Mouse (Mus musculus) testis, adult 2 months (tissue): ENCODE results near the gene Mrgprh. TPM values are rescaled to one million over a fixed set of nuclear protein-coding genes. Genes with fewer than 3 reads are reported as not detected.
A peak's percentile ranks its signal among the peaks of the same experiment; 100 is the strongest.

Experiments
- H3K27ac ChIP-seq: fragments of 200-500 bp; 2 replicates; pipeline ENCODE4 v1.5.1; 2012; ENCODE audit warnings: low read depth, low read length; ENCODE audit not compliant: control insufficient read depth, insufficient read depth
- H3K27me3 ChIP-seq: fragments of 200-500 bp; 2 replicates; pipeline ENCODE4 v1.6.1; 2012; ENCODE audit warnings: mild to moderate bottlenecking, low read length, moderate library complexity; ENCODE audit not compliant: control insufficient read depth, insufficient read depth
- H3K36me3 ChIP-seq: fragments of 200-500 bp; 2 replicates; pipeline ENCODE4 v1.6.1; 2012; ENCODE audit warnings: mild to moderate bottlenecking, low read length; ENCODE audit not compliant: control insufficient read depth, insufficient read depth
- H3K4me1 ChIP-seq: fragments of 200-500 bp; 2 replicates; pipeline ENCODE4 v1.6.1; 2012; ENCODE audit warnings: low read length; ENCODE audit not compliant: control insufficient read depth, insufficient read depth
- H3K4me3 ChIP-seq: fragments of 200-500 bp; 2 replicates; pipeline ENCODE4 v1.5.1; 2012; ENCODE audit warnings: low read depth, mild to moderate bottlenecking, low read length, moderate library complexity, mixed read lengths; ENCODE audit not compliant: control insufficient read depth
- CTCF ChIP-seq: fragments of 200-500 bp; IDR thresholded peaks from 2 replicates; pipeline ENCODE4 v1.5.1; 2012; ENCODE audit warnings: low read depth, mild to moderate bottlenecking, inconsistent platforms, low read length, moderate library complexity; ENCODE audit not compliant: control insufficient read depth, insufficient read depth, insufficient replicate concordance
- POLR2A ChIP-seq: fragments of 200-500 bp; IDR thresholded peaks from 2 replicates; pipeline ENCODE4 v1.6.1; 2012; ENCODE audit warnings: low read depth, mild to moderate bottlenecking, inconsistent platforms, low read length, moderate library complexity; ENCODE audit not compliant: control insufficient read depth
- polyA plus RNA-seq: library from polyadenylated mRNA; depleted of rRNA; stranded (reverse); fragments of >200 nt; gene quantifications from 2 replicates; pipeline ENCODE4 v1.2.3, GENCODE M21; 2012

Mrgprh gene
- polyA plus RNA-seq, 1 experiment: 0.10 TPM

DNA sequence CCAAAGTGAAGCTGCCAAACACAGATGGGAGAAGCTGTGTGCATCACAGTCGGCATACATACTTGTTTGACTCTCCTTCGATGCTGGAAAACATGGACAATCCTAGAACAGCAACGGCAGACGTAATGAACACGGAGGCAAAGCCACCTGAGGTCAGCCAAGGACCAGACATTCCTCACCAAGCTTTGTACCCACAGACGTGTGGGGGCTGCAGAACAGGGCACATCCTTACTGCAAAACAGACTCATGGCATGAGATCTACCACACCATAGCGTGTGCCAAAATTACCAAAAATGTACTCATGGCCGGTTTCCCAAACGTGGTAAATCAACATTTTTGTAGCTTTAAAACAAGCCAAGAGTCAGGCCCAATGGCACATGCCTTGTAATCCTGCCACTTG, 30.6 kb downstream of the Mrgprh start:
- H3K36me3 ChIP-seq: no peaks in the 10 kb centered on the region
- no peak overlapping the region for H3K4me3 ChIP-seq
- no peaks in the 10 kb centered on the region for H3K27me3 ChIP-seq
- H3K4me1 ChIP-seq: no peaks in the 10 kb centered on the region; the same call in 1 of the 2 replicates
- H3K27ac ChIP-seq: 0 out of 2 replicates have a peak overlapping the region, but pooled peaks have one; percentile 11
- TF ChIP-seq POLR2A: no peak
- no peak for TF ChIP-seq CTCF

DNA sequence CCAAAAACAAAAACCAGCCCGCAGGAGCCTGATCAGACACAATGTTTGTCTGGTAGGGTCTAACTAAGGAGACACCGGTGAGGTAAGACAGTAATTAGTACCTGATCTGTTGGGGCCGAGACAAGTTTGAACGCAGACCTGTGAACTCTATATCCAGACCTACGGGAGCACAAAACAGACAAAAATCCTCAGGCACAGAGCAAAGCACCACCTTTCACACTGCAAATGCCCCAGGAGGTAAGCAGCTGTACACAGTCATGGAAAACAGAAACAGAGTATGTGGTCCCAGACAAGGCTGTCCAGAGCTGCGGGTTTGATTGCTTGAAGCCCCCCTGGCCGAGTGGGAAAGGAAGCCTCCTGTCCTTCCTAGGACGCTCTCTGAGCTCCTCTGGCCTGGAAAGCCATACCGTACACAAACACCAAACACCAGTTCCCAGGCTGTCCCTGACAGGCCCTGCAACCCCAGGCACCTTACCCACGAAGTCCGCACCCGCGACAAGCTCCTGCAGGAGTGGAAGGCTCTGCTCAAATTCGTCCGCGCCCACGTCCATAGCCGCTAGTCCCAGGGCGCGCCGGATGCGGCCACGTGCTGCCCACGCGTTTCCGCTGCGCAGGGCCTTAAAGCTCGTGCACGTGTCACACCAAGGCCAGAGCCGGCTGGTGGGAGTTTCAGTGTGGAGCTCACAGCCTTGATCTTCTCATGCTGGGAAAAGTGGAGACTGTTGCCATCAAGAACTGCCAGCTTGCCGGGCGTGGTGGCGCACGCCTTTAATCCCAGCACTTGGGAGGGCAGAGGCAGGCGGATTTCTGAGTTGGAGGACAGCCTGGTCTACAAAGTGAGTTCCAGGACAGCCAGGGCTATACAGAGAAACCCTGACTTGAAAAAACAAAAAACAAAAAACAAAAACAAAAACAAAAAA, 33.8 kb downstream of the Mrgprh start, which contains the start of gene Pnldc1:
Gene Pnldc1 (minus strand): TSS at position 870 of the 920 bp plus-strand sequence.
- no peaks in the 10 kb centered on the region; the same call in 1 of the 2 replicates for H3K36me3 ChIP-seq
- H3K4me3 ChIP-seq: peak within 1 kb of the TSS; percentile 83

GRCm38 (mm10) chr17:12910391-12910790, 34.6 kb downstream of the Mrgprh start:
- TF ChIP-seq CTCF (no peak), POLR2A (no peak)

More for the DNA sequence above, 33.8 kb downstream of the Mrgprh start, which contains the start of gene Pnldc1:
- Histone ChIP-seq H3K27me3 (no peaks in the 10 kb centered on the region), H3K4me1 (no peaks in the 10 kb centered on the region; the same call in 1 of the 2 replicates), H3K27ac (no peak within 1 kb of the TSS; the same call in 1 of the 2 replicates)
- TF ChIP-seq CTCF (no peak), POLR2A (peak; percentile 29; the same call in 1 of the 2 replicates)

GRCm38 (mm10) chr17:12915488-12915880, 39.6 kb downstream of the Mrgprh start, which contains the start of gene Tcp1:
TSS of gene Tcp1 (plus strand) at chr17:12915701.
- H3K27me3 ChIP-seq: no peaks in the 10 kb centered on the region
- H3K4me3 ChIP-seq: peak within 1 kb of the TSS; percentile 99
- H3K27ac ChIP-seq: peak within 1 kb of the TSS; percentile 100
- peaks cover 2% of the 10 kb centered on the region; the same call in 1 of the 2 replicates for H3K36me3 ChIP-seq
- no peaks in the 10 kb centered on the region; the same call in 1 of the 2 replicates for H3K4me1 ChIP-seq
- TF ChIP-seq POLR2A (no peak), CTCF (no peak)

More at GRCm38 (mm10) chr17:12910391-12910790, 34.6 kb downstream of the Mrgprh start:
- Histone ChIP-seq H3K27me3 (no peaks in the 10 kb centered on the region), H3K27ac (no peak overlapping the region), H3K4me3 (peak overlapping the region; percentile 34; the same call in 1 of the 2 replicates), H3K36me3 (no peaks in the 10 kb centered on the region; the same call in 1 of the 2 replicates), H3K4me1 (no peaks in the 10 kb centered on the region; the same call in 1 of the 2 replicates)

GRCm38 (mm10) chr17:12915881-12916583, 40.2 kb downstream of the Mrgprh start, which contains the start of gene Mrpl18:
TSS of gene Mrpl18 (minus strand) at chr17:12916345.
- TF ChIP-seq POLR2A (peak; percentile 98), CTCF (no peak)
- Histone ChIP-seq H3K27ac (peak within 1 kb of the TSS; percentile 100), H3K4me3 (peak within 1 kb of the TSS; percentile 99), H3K4me1 (no peaks in the 10 kb centered on the region), H3K27me3 (no peaks in the 10 kb centered on the region), H3K36me3 (peaks cover 2% of the 10 kb centered on the region; the same call in 1 of the 2 replicates)

GRCm38 (mm10) chr17:12916588-12917380, 41.0 kb downstream of the Mrgprh start:
- Histone ChIP-seq H3K4me1 (no peaks in the 10 kb centered on the region), H3K27ac (peak overlapping the region; percentile 100), H3K4me3 (peak overlapping the region; percentile 99), H3K27me3 (no peaks in the 10 kb centered on the region), H3K36me3 (peaks cover 2% of the 10 kb centered on the region; the same call in 1 of the 2 replicates)
- TF ChIP-seq POLR2A (no peak), CTCF (no peak)
